Mouse (Mus musculus) ES-E14 (cell line): Measurements from ENCODE around the gene Ints11.

Source experiments
- CHD2 ChIP-seq: IDR thresholded peaks from 2 replicates; pipeline ENCODE4 v1.6.1; 2014; ENCODE audit warnings: mild to moderate bottlenecking, low read depth, low read length, inconsistent platforms
- HCFC1 ChIP-seq: IDR thresholded peaks from 2 replicates; pipeline ENCODE4 v1.6.1; 2012; ENCODE audit warnings: low read length, inconsistent platforms, borderline replicate concordance; ENCODE audit not compliant: insufficient read depth
- MAFK ChIP-seq: IDR thresholded peaks from 2 replicates; pipeline ENCODE4 v1.6.1; 2014; ENCODE audit warnings: mild to moderate bottlenecking, low read depth, low read length, inconsistent platforms; ENCODE audit not compliant: insufficient read depth
- ZC3H11A ChIP-seq: IDR thresholded peaks from 2 replicates; pipeline ENCODE4 v1.6.1; 2012; ENCODE audit warnings: low read depth, mild to moderate bottlenecking, inconsistent platforms, low read length, borderline replicate concordance
- ZNF384 ChIP-seq: IDR thresholded peaks from 2 replicates; pipeline ENCODE4 v1.6.1; 2012; ENCODE audit warnings: low read depth, low read length, inconsistent platforms

DNA sequence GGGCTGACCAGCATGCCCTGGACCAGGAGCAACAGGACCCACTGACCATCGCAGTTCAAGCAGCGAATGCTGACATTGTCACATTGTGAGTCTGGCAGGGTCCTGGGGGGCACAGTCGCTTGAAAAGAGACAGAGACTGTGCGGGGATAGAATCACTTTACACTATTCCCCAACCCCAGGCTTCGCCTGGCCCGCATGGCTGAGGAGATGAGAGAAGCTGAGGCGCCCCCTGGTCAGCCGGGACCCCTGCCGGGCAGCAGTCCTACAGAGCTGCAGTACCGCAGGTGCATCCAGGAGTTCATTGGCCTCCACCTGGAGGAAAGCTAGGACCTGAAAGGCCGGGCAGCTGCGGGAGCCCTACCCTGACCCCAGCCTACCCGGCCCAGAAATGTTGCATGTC is 36.3 kb downstream of the Ints11 start:
- TF ChIP-seq HCFC1 (no peak), MAFK (no peak), CHD2 (no peak), ZNF384 (no peak), ZC3H11A (no peak)
